In genomic region chr9:45907078-45907428, GRCm38 (mm10) we compare ENCODE assay signal across 8 mouse cellular contexts. TPM values are rescaled to one million over a fixed set of nuclear protein-coding genes. Genes with fewer than 3 reads are reported as not detected.
DNase-seq lines count a peak whose midpoint lies in the region; ATAC-seq and TF ChIP-seq lines count a peak whose summit lies in the region.

No protein-coding gene starts in this region.

- peaks cover 46% of the 10 kb centered on the region for H3K36me3 ChIP-seq in heart, embryonic 10.5 days
- H3K36me3 ChIP-seq in E14TG2a.4 (ENCODE audit: insufficient read depth, low read length) = peaks cover 38% of the 10 kb centered on the region
- peaks cover 50% of the 10 kb centered on the region for H3K36me3 ChIP-seq in limb, embryonic 10.5 days

- peak overlapping the region; percentile 98 for H3K4me3 ChIP-seq in heart, embryonic 10.5 days
- H3K4me3 ChIP-seq in E14TG2a.4 (replicated peaks; ENCODE audit: low read length) = peak overlapping the region; percentile 95
- H3K4me3 ChIP-seq in limb, embryonic 10.5 days = peak overlapping the region; percentile 96

- H3K9me3 ChIP-seq in heart, embryonic 10.5 days = no peaks in the 10 kb centered on the region
- no peaks in the 10 kb centered on the region for H3K9me3 ChIP-seq in E14TG2a.4 (ENCODE audit: low read length)
- H3K9me3 ChIP-seq in limb, embryonic 10.5 days (replicated peaks) = no peaks in the 10 kb centered on the region

- no peak for DNase-seq in heart, embryonic 10.5 days (ENCODE audit: low spot score)
- no peak for DNase-seq in heart, adult 18-20 months
- DNase-seq in limb, embryonic 10.5 days (ENCODE audit: low spot score) = no peak
- DNase-seq in cerebellum, adult 9-10 months = no peak
- DNase-seq in adrenal gland, postnatal 10 days = no peak

- peaks cover 26% of the 10 kb centered on the region for H3K4me1 ChIP-seq in heart, embryonic 10.5 days
- H3K4me1 ChIP-seq in E14TG2a.4 (replicated peaks; ENCODE audit: low read depth, low read length) = peaks cover 26% of the 10 kb centered on the region
- peaks cover 20% of the 10 kb centered on the region for H3K4me1 ChIP-seq in limb, embryonic 10.5 days

- no peak for TF ChIP-seq CTCF in E14TG2a.4 (conservative IDR thresholded peaks at IDR 0.05; ENCODE audit: low read length)

- H3K27me3 ChIP-seq in heart, embryonic 10.5 days (ENCODE audit: insufficient read depth, poor library complexity, severe bottlenecking) = no peaks in the 10 kb centered on the region
- no peaks in the 10 kb centered on the region for H3K27me3 ChIP-seq in E14TG2a.4 (ENCODE audit: insufficient read depth, low read length)
- H3K27me3 ChIP-seq in limb, embryonic 10.5 days (ENCODE audit: low read depth, poor library complexity, severe bottlenecking) = no peaks in the 10 kb centered on the region

- peak overlapping the region; percentile 98 for H3K27ac ChIP-seq in heart, embryonic 10.5 days
- peak overlapping the region; percentile 98 for H3K27ac ChIP-seq in limb, embryonic 10.5 days

- ATAC-seq in erythroid progenitor cell, adult 5-6 weeks (replicated peaks; ENCODE audit: low FRiP score, poor library complexity, severe bottlenecking) = peak; percentile 62
- ATAC-seq in monocyte, adult 5-6 weeks (replicated peaks; ENCODE audit: insufficient number of reproducible peaks, low FRiP score, low TSS enrichment, poor library complexity, severe bottlenecking) = peak; percentile 4; the same call in 1 of the 2 replicates

- WGBS in heart, embryonic 10.5 days = 1% methylated on average over 19 of the region's 19 CpGs
- under 1% methylated on average over 19 of the region's 19 CpGs for WGBS in limb, embryonic 10.5 days

RNA-seq across cellular contexts. Expression of gene Rnf214, which starts 0.3 kb away (rescaled TPM):
- polyA plus RNA-seq in heart, embryonic 10.5 days (2016; fragmentation: Nextera tagmentation; extraction: Ambion mirVana) = 45.5 and 50.3 TPM in 2 replicates
- 10 to 100 TPM; 31.7 to 35.2 TPM for total RNA-seq in heart, adult 18-20 months (2021)
- total RNA-seq in erythroid progenitor cell, adult 5-6 weeks (2015; ENCODE audit: low replicate concordance) = 11.5 and 28.9 TPM in 2 replicates
- 71.4 and 81.8 TPM in 2 replicates for total RNA-seq in erythroid progenitor cell, adult 5-6 weeks (2017; ENCODE audit: low replicate concordance)
- 52.0 and 61.2 TPM in 2 replicates for polyA plus RNA-seq in limb, embryonic 10.5 days (2016; fragmentation: Nextera tagmentation; extraction: Ambion mirVana)
- total RNA-seq in monocyte, adult 5-6 weeks (2017) = 35.0 to 48.8 TPM (median 46.1 TPM) in 3 replicates
- total RNA-seq in adrenal gland, postnatal 10 days (2021) = 10 to 100 TPM; 37.4 to 42.3 TPM

RNA-seq across cellular contexts. Expression of gene Pcsk7, which starts 0.8 kb away (rescaled TPM):
- polyA plus RNA-seq in heart, embryonic 10.5 days (2016; fragmentation: Nextera tagmentation; extraction: Ambion mirVana) = 18.5 and 22.1 TPM in 2 replicates
- total RNA-seq in heart, adult 18-20 months (2021) = 10 to 100 TPM; 13.2 to 13.5 TPM
- 7.6 and 13.4 TPM in 2 replicates for total RNA-seq in erythroid progenitor cell, adult 5-6 weeks (2015; ENCODE audit: low replicate concordance)
- 10.1 and 12.5 TPM in 2 replicates for total RNA-seq in erythroid progenitor cell, adult 5-6 weeks (2017; ENCODE audit: low replicate concordance)
- 17.3 and 23.5 TPM in 2 replicates for polyA plus RNA-seq in limb, embryonic 10.5 days (2016; fragmentation: Nextera tagmentation; extraction: Ambion mirVana)
- total RNA-seq in monocyte, adult 5-6 weeks (2017) = 23.5 to 44.2 TPM (median 36.3 TPM) in 3 replicates
- total RNA-seq in adrenal gland, postnatal 10 days (2021) = 10 to 100 TPM; 23.4 to 29.6 TPM

RNA-seq across cellular contexts. Expression of gene Tagln, which starts 28.8 kb away (rescaled TPM):
- 303 and 413 TPM in 2 replicates for polyA plus RNA-seq in heart, embryonic 10.5 days (2016; fragmentation: Nextera tagmentation; extraction: Ambion mirVana)
- 10 to 100 TPM; 68.3 to 71.6 TPM for total RNA-seq in heart, adult 18-20 months (2021)
- not detected in 2 replicates for total RNA-seq in erythroid progenitor cell, adult 5-6 weeks (2015; ENCODE audit: low replicate concordance)
- total RNA-seq in erythroid progenitor cell, adult 5-6 weeks (2017; ENCODE audit: low replicate concordance) = not detected in 2 replicates
- 4.7 and 6.0 TPM in 2 replicates for polyA plus RNA-seq in limb, embryonic 10.5 days (2016; fragmentation: Nextera tagmentation; extraction: Ambion mirVana)
- 0.68 TPM in 1 of 3 replicates, not detected in the others for total RNA-seq in monocyte, adult 5-6 weeks (2017)
- total RNA-seq in adrenal gland, postnatal 10 days (2021) = 10 to 100 TPM; 53.1 to 84.6 TPM

RNA-seq across cellular contexts. Expression of gene Sidt2, which starts 48.0 kb away (rescaled TPM):
- polyA plus RNA-seq in heart, embryonic 10.5 days (2016; fragmentation: Nextera tagmentation; extraction: Ambion mirVana) = 37.0 and 37.2 TPM in 2 replicates
- total RNA-seq in heart, adult 18-20 months (2021) = 10 to 100 TPM; 57.6 to 67.8 TPM
- 16.3 and 20.5 TPM in 2 replicates for total RNA-seq in erythroid progenitor cell, adult 5-6 weeks (2015; ENCODE audit: low replicate concordance)
- 17.2 and 22.2 TPM in 2 replicates for total RNA-seq in erythroid progenitor cell, adult 5-6 weeks (2017; ENCODE audit: low replicate concordance)
- 26.0 and 28.6 TPM in 2 replicates for polyA plus RNA-seq in limb, embryonic 10.5 days (2016; fragmentation: Nextera tagmentation; extraction: Ambion mirVana)
- 40.2 to 62.3 TPM (median 50.1 TPM) in 3 replicates for total RNA-seq in monocyte, adult 5-6 weeks (2017)
- 100 to 1,000 TPM; 160 to 179 TPM for total RNA-seq in adrenal gland, postnatal 10 days (2021)

Comparison
In these comparisons a context has a peak if more than half of its experiments do, and no peak if none do; other contexts are left out.
1. RNA of gene Tagln, which starts 28.8 kb away (total RNA-seq): 53.1 to 84.6 TPM in adrenal gland, postnatal 10 days and 68.3 to 71.6 TPM in heart, adult 18-20 months; not detected in erythroid progenitor cell, adult 5-6 weeks and 0.68 TPM in monocyte, adult 5-6 weeks; every median in the first group is over 10 times any median in the second.
2. Peak in every context shown above with its lines, with median percentiles within 50 percentile points of each other: H3K4me3 ChIP-seq.